Mouse (Mus musculus) heart, adult 8-10 months (tissue): ENCODE data around the gene Echdc3. TPM values are rescaled to one million over a fixed set of nuclear protein-coding genes. Genes with fewer than 3 reads are reported as not detected.
A peak's percentile ranks its signal among the peaks of the same experiment; 100 is the strongest.

ENCODE experiments used
- DNase-seq: peaks from one replicate; pipeline ENCODE4 v3.0.0; 2022; ENCODE audit warnings: low spot score
- total RNA-seq, 4 experiments: library from RNA; stranded (reverse); gene quantifications; 2 replicates each; pipeline ENCODE4 v1.2.4; 2022

Gene Echdc3
- total RNA-seq, 4 experiments from 2014 or later = 27.6 to 32.7 (median 31.9) TPM

DNA sequence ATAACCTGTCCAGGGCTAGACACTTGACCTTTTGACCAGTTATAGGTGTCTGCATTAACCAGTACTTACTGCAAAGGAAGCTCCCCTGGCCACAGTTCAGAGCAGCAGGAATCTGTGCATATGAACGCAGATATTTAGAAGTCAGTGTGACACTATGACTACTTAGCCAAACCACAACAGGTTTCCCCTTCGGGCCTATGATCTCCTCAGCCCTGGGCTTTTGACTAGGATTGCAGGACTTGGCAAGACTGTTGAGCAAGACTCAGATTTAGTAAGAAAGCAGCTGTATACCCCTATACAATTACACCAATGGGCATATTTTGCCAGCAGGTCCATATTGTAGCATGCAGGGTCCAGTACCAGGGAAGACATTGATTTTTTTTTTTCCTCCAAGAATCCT, 44.3 kb downstream of the Echdc3 start:
- no peak for DNase-seq

DNA sequence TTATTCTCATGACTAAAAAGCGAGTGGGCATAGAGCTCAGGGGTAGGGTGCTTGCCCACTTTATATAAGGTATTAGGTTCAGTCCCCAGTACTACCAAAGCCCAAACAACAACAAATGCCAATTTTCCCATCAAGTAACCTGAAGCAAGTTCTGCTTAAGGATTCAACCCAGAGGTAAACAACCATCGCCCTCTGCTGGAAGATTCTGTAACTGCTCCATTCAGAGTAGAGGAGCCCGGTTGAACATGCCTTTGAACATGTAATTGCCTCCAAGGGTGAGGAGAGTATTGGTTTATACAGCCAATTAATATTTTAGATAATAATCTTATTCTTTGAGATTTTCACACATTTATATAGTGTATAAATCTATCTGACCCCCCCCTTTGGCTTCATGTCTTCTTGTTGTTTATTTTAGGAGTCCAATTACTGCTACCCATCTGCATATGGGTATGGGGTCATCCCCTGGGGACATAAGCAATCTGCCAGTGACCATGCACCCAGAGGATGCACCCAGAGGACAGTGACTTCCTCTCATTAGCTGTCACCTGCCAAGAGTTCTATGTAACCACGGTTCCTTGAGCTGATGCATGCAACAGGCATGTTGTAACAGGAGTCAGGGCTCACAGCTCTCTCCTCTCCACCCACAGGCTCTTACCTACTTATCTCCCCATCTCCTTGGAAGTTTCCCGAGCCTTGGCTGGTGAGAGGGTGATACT, 44.8 kb downstream of the Echdc3 start:
- peak; percentile 79 for DNase-seq

DNA sequence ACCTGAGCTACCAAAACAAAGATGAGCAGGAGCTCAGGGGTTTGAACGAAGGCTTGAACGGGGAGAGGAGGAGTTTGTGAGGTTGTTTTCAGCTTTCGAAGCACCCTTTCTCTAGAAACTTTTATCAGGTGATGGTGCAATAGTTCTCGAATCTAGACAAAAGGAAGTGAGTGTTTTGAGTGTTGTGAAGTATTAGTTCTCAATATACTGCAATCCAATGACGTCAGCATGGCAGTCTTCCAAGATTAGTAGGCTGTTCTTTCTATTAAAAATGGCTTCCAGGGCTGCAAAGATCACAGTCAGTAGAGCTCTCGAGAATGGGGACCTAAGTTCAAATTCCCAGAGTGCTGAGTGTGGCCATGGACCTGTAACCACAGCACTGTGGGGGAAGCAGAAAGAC, 47.1 kb downstream of the Echdc3 start:
- DNase-seq = peak; percentile 13

DNA sequence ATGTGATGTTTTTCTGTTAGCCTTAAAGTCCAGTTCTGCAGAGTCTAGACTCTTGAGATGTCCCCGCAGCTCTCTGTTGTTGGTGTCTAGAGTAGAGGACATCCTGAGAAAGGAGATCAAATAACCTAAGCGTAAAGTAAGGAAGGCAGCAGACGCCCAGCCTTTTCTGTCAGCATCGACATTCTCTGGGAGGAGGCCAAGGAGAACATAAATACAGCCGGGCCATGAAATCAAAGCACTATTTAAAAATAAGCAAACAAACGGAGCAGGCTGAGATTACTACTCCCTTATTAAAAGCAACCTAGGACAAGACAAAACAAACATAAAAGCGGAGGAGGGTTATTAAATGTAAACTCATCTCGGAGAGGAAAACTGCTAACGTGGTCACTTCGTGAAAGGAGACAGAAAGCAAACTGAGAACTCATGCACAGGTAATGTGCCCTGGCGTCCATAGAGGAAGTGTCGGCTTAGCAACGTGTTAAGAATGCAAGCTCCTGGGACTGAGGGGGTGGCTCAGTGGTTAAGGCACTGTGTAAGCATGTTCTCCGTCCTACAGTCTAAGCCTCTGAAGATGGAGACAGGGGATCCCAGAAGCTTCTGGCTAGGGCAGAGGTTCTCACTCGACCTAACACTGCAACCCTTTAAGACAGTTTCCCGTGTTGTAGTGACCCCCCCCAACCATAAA, 48.1 kb downstream of the Echdc3 start:
- no peak for DNase-seq

DNA sequence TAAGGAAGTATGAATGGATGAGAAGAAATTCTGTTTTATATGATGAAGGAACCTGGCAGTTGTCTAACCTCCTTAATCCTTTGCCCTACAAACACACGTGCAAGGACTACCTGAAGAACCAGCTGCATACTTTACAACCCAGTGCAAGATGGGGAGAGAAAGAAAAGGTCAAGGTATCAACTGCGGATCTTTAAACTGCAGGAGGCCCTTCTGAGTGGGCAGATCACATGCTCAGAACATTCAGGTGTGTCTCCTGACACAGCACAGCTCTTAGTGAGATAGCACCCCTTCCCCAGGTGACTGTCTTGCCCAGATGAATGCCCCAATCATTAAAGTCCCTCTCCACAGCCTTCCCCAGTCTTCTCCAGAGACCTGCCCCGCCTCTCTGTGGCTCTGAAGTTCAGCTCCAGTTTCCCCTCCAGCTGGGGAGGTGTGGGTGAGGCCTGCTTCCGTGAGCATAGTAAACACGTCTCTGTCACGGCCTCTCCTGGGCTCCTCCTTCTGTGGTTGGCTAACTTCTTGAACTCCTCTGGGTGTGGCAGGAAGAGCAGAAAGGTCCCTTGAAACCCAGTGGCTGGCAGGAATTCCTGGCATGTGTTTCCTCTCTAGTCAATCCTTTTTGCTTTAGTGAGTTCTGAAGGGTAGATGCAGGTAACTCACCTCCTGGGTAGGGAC, 50.3 kb downstream of the Echdc3 start:
- peak; percentile 19 for DNase-seq

DNA sequence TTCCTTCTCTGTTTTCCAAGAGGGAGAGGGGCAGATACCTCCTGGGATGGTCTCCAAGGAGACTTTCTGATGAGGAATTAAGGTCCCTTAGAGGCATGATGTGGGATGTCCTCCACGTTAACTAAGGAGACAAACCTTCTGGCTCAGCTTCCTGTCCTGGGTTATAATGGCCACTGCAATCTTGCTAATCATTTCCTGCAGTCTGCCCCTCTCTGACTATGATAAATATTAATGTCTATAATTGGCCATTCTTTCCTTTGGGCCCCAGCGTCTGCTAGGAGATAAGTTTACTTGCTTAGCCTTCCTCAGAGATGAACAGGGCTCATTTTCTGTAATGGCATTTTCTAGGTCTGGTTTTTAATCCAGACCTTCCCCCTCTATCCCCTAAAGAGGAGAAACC, 53.1 kb downstream of the Echdc3 start:
- DNase-seq = no peak

DNA sequence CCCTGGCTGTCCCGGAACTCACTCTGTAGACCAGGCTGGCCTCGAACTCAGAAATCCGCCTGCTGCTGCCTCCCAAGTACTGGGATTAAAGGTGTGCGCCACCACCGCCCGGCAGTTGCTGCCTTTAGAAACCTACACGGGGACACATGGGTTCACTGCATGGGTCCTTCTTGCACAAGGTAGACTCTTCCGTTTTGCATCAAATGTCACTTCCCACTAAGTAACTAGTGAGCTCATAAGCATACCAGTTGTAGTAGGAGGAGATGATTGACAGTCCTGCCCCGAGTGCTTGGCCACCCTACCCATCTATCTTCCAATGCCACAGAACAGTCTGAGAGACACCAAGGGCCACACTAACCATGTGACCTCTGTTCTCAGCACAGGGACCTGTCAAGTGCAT, 53.6 kb downstream of the Echdc3 start:
- no peak for DNase-seq

DNA sequence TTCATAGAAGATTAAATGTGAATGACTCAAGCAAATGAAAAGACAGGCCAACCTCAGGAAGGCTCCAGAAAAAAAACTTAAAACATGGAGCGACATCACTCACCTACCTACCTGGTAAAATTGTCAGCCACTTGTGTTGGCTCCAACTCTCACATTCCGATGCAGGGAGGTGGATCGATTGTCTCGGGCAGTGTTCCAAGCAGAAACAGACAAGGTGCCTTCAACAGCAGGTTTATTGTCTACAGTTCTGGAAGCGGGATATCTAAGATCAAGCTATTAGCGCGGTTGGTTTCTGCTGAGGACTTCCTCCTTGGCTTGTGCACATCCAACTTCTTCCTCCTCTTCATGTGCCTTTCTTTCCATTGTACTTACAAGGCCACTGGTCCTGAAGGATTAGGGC, 55.2 kb downstream of the Echdc3 start:
- no peak for DNase-seq

DNA sequence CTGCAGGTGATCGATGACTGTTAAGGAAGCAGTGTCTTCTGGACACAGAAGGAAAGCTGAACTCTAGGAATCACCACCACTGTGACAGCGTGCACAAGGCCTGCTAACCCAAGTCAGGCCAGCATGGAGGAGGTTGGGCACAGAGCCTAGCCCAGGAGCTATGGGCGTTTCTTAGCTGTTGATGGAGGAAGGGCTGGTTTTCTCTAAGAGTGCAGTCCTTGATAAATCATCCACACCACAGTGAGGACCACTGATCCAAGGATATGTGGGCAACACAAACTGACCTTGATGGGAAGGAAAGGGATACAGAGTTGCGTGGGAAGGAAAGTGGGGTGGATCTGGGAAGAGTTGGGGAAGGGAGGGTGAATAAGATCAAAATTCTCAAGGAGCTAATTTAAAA, 55.6 kb downstream of the Echdc3 start:
- DNase-seq = no peak

DNA sequence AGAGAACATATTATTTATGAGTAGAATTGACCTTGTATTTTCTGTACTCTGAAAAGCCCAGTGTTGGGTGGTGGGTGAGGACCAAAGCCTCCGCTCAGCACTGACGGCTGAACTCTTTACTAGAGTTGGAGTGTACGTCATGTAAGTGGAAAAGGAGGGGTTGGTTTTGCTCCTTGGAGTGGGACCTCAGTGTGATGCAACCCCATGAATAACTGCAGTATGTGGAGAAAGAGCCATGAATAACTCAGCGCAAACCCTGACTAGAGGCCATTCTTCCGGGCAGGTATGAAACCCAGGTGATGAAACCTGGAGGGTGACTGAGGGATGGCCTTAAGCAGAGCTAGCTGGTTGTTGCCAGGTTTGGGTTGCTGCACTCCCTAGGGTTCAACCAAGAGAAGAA, 63.0 kb downstream of the Echdc3 start:
- DNase-seq = no peak

DNA sequence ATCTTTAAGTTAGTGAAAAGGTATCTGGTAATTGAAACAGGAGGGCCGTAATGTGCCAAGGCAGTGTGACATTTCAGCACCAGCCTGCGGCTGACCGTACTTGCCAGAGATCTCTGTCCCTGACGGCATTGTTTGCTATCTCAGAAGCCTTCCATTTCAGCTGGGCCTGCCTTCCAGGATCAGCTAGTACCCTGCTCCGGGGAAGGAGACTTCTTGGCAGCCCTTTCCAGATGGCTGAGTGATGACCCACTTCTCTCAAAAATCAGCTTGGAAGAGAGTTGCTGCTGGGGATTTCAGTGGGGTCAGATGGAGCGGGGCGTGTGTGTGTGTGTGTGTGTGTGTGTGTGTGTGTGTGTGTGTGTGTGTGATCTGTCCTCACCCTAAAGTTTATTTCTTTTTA, 65.9 kb downstream of the Echdc3 start:
- DNase-seq = no peak

DNA sequence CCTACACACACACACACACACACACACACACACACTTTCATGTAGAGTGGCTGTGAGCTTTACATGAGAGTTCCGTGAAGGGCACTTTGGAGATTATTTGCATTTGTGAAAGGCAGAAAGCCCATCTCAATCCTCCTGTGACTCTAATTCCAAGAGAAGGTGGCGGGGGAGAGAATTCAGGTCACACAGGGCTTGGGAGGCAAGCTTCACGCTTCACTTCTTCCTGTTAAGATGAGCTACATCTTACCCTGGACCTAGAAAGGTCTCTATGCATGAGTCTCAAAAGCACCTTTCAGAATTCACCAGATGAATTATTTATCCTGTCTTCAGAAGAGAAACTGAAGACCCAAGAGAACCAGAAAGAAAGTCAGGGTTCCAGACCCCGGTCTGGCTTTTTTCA, 66.6 kb downstream of the Echdc3 start:
- no peak for DNase-seq

DNA sequence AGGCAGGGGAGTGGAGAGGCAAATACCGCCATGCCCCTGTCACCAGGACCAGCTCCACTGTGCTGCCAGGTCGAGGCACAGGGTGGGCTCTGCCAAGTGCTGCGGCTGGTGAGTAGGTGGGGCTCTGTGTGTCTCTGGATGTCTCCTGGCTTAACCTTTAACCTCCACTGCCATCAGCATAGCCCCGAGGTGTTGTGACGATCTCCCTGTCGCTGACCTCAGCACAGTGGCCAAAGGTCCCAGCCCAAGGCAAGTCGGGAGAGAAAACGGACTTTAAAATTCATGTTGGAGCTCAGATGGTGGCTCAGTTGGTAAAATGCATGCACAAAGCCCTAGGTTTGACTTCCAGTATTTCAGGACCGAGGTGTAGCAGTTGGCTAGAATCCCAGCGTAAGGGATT, 67.2 kb downstream of the Echdc3 start:
- no peak for DNase-seq

DNA sequence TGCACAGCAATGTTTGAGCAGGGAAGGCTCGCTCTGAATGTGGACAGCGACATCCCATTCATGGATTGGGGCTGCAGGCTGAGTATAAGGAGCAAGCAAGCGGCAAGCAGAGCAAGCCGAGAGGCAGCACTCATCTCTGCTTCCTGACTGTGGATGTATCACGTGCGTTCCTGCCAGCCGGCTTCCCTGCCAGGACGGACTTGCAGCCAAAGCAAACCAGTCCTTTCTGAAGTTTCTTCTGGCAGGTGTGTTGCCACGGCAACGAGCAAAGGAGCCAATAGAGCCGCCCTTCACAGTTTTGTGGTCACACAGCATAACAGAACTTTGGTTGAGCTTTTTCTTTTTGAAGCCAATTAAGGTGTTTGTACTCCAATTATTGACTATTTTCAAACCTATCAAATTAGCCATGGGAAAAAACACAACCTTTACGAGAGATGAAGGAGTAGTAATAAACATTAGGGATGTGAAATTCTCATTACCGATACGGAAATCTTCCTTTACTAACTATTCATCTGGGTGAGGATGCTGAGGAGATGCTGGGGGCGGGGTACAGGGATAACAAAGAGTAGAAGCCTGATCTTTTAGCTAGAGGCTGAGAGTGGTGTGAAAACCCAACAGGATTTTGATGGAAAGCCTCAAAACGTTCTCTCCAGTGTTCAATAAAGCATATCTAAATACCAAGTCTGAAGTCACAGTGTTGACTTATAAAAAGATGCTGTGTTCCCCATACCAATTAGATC, 69.7 kb downstream of the Echdc3 start:
- no peak for DNase-seq

DNA sequence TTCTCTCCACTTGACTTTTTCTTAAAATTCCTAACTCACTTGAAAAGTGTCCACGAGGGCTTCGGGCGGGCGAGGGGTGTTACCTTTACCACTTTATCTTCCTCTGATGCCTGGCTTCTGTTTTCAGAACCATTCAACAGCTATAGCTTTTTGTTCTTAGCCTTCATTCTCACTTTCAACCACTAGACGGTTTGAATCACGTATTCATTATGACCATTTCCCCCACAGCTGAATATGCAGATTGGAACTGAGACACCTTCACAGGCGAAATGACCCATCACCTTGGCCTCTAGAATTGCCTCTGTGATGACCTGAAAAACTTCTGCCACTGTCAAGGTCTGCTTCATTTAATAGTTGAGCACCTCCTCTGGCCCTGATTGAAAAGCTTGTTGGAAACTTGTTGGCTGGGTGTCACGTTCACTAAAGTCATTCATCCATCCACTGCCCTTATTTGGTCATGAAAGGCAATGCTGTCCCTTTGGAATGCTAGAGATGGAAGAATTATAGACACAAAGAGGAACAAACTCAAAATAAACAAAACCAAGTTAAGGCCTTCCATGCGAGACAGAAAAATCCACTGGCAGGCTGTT, 72.2 kb downstream of the Echdc3 start:
- no peak for DNase-seq

Other genes starting within 250 kb of the Echdc3 start
- 10 to 100 TPM in 3 of 4 experiments, 1 to 10 TPM in 1; 8.5 to 15.9 (median 14.0) TPM for gene Proser2, start 82.8 kb downstream of the Echdc3 start, total RNA-seq
- 1 to 10 TPM; 5.1 to 6.8 (median 5.5) TPM for gene Usp6nl, start 109.6 kb upstream of the Echdc3 start, total RNA-seq